Mouse (Mus musculus) thymus, postnatal 4 days (tissue): Measurements from ENCODE around the gene Tent4a.

Experiments
- DNase-seq: peaks from one replicate; pipeline ENCODE4 v3.0.0; 2021

Gene Tent4a

DNA sequence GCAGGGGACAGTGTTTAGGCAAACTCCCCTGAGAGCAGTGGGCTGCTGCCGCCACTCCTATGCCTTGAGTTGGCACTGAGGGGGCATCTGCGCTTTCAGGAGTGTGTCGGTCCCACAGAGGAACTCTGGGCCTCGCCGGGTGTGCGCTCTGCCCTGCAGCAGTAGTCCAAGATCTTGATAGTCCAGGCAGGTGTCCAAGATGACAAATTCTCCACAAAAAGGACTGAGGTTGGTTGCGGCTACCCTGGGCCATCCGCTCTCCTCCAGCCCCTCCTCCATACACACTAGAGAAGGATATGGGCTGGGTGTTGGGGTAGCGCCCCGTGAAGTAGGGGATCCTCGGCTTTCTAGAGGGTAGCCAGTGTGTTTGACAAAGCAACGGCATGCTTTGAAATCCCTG, 9.2 kb upstream of the Tent4a start:
- DNase-seq = no peak

DNA sequence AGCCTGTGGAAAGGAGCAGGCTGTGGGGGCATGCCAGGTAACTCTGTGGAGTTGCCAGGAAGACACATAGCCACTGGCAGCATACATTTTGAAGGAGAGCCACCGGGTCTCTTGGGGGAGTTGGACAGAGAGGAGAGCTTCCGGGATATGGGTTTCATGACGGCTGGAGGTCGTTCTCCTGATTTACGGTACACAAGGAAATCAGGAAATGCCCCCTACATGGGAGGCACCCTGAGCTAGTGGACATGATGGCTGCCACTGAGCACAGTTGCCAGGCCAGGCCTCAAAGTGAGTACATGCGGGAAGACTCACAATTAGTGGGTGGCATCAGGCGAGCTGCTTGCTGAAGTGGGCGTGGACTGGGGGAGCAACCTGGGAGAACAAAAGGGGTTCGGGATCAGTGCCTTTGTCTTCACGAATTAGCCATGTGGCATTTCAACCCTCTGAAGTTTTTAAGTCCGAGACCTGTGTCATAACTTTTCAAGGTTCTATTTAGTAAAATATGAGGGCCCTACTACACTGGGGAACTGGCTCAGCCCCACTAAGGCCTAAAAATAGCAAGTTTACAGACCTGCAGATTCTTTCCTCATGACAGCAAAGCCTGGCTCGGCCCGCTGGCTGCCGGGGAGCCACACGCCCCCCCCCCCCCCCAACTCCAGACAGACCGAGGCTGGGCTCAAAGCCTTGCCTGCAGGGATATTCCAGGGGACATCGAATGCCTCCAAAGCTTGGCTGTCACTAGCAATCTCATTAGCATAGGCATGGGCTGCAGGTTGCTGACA, 8.3 kb upstream of the Tent4a start:
- no peak for DNase-seq

GRCm38 (mm10) chr13:69541776-69542175, 7.4 kb upstream of the Tent4a start:
- no peak for DNase-seq

GRCm38 (mm10) chr13:69541209-69541608, 6.8 kb upstream of the Tent4a start:
- DNase-seq = no peak

DNA sequence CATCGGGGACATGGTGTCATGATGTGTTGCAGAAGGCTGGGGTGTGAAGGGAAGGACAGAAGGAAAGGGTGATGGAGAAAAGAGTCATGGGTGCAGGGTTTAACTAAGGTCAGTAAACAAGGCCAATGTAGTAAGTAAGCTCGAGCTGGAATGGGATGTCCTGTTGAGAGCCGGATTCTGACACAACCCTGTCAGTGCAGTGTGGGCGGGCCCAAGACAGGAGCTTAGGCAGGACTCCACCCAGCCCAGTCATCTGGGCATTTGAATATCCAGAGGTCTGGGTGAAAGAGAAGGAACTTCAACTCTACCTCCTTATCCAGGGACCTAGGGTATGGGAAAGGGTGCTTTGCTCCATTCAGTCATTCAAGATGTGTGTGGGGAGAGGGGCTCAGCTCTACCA, 3.9 kb upstream of the Tent4a start:
- no peak for DNase-seq

GRCm38 (mm10) chr13:69537366-69537765, 2.9 kb upstream of the Tent4a start:
- DNase-seq = no peak

GRCm38 (mm10) chr13:69536021-69536420, 1.6 kb upstream of the Tent4a start:
- no peak for DNase-seq

DNA sequence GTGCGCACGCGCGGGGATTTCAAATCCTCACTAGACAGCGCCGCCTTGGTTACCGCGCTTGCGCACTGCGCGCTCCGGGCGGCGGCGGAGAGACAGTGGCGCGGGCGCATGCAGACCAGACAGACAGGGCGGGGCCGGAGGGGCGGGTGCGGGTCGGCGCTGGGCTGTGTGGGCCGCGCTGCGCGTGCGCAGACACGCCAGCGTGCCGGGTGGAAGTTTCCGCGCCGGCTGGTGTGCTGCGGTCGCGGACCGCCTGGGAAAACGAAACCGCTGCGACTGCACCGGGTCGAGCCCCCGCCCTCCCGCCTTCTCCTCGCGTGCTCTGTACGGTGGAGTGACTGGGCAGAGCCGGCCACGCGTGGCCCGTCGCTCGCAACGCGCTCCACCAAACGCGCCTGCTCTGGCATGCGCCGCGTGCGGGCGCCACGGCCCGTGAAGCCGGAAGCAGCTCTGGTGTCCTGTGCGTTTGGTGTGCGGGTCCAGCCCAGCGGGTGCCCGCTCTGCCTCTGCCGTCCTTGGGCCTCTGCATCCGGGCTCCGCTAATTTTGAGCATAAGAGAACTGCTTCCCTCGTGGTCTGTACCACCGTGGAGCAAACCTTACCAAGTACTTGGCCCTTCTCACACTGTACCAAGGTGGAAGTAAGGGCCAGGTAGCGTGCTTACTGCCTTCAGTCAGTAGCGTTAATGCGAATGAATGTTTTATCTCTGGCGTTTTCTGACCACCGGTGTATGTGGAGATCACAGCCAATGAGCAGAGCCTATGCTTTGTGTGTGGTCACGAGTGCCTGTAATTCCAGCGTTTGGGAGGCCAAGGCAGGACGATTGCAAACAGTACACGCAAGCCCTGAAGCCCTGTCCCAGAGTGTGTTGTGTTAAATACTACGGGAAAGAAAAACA, 486 bp upstream of the Tent4a start:
- DNase-seq = peak; percentile 99

DNA sequence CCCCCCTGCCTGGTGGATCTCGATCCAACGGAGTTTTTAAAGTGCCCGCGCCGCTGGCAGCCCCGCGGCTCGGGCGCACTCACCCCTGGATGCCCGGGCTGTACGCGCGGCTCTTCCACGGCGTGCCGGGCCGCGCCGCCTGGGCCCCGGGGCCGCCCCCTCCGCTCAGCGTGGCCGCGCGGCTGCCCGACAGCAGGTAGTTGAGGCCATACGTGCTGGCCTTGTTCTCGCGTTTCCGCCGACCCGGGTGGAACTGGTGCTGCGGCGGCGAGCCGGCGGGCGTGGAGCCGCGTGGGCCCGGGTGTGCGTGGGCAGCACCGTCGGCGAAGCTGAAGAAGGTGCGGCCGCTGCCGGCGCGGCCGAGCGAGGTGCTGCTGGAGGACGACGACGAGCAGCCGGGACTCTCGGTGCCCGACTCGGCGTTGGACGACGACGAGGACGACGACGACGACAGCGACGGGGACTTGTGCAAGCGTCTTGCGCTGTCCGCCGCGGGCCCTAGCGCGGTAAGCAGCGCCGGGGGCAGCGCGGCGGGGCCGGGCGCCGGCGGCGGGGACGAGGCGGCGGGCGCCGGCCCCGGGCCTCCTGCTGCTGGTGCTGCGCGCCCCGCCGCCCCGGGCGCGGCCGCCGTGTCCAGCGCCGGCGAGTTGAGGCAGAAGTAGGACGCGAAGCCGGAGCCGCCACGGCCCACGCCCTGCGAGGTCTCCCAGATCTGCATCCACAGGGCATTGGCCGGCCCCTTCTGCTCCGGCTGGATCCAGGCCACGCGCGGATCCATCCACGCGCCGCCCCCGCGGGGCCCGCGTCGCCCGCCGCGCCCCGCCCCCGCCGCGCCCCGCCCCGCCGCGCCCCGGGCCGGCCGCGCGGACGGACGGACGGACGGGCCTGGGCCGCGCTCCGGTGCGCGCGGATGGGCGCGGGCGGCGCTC, 748 bp downstream of the Tent4a start, which contains the start of gene Nsun2:
Gene Nsun2, plus strand, starts transcription at position 342 of the 929 bp plus-strand sequence.
- peak; percentile 66 for DNase-seq

- DNase-seq = no peak
Measured at GRCm38 (mm10) chr13:69532893-69533404, 1.5 kb downstream of the Tent4a start.

DNA sequence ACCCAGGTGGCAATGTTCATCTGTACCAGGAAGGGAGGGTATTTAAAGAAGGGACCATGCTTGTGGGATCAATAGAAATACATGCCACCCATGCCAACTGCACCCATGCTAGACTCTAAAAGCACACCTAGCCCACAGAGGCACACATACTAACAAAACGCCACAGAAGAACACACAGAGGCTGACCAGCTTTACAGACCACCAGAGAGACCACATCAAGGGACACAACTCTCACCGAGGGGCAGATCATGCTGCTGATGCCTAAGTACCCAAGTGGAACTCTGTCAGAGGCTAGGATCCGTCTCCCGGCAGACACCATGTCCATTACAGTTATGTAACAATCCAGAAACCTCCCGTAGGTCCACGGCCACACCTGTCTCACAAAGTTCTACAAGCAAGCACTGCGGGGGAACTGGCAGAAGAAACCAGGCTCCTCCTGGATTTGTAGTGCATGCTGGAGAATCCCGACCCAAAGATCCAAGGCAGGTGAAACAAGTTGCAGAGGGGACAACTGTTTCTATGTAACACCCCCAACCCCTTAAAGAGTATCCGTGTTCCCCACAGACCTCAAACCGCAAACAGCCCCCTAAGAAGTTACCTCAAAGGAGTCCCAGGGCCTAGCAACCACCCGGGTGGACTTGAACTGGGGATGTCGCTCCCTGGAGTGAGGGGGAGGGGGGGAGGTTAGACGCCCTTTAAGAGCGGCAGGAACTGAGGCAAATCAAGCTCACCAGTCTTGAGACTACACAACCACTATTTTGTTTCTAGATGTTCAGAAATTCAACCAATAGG, 2.1 kb downstream of the Tent4a start:
- peak; percentile 40 for DNase-seq

GRCm38 (mm10) chr13:69531431-69531830, 3.0 kb downstream of the Tent4a start:
- DNase-seq = no peak

GRCm38 (mm10) chr13:69530951-69531350, 3.5 kb downstream of the Tent4a start:
- DNase-seq = no peak

- DNase-seq = no peak
Measured at GRCm38 (mm10) chr13:69530156-69530555, 4.3 kb downstream of the Tent4a start.

DNA sequence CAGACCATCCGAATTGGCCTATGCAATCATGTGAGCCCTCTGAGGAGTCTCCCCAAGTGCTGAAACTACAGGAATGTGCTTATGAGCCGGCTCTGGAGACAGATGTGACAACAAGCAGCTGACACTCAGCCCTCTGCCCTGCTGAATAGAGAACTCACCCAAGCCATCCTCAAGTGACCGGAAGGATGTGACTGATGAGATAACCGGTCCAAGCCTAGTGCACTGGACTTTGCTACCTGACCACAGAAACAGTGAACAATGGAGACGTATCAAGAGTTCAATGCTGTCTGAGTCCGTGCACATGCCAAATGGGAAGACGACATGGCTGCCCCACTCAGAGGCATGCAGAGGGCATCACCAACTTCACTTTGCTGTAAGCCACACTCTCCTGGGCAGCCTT, 5.9 kb downstream of the Tent4a start:
- DNase-seq = no peak

GRCm38 (mm10) chr13:69525867-69526266, 8.6 kb downstream of the Tent4a start:
- no peak for DNase-seq

DNA sequence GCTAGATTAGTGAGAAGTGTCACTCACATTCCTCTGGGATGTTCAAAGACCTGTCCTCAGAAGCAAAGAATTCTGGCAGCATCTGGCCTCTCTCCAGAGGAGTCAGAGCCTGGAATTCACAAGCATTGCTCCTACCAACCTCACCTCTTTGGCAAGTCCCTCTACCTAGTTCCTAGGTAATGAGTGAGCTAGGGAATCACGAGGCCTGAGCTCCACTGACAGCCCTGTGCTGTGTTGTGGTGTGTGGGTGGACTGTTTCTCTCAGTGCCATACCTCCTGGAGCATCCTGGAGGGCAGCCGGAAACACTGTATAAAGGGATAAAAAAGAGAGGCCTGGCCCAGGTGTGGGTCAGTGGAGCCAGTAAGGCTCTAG, 10.3 kb downstream of the Tent4a start:
- no peak for DNase-seq

DNA sequence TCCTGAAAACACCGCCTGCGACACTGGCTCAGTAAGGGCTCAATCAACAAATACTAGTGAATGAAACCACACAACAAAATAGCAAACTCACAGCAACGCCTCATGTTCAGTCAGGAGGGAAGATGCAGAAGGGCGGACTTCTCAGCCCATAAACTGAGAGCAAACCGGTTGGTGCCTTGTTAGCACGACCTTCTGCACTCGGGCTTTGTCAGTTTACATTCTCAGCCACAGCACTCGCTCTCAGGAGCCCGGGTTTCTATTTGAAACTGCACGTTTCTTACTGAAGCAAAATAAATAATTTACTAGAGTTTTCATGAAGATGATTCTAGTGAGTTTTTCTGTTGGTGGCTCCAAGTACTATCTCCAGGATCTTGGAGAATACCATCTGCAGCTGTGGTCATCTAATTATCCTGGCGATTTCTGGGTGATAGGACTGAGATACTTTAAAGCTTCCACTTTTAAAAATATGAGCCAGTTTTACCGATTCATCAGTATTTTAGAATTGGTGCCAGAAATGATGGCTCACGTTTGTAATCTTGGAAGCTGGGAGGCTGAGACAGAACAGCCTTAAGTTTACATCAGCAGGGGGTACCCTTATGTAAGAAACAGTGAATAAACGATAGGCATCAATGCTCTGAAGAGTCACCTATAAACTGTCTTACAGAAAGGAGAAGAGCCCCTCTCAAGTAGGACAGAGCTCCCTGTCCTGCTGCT, 10.8 kb downstream of the Tent4a start:
- DNase-seq = no peak

- DNase-seq = no peak
Measured at GRCm38 (mm10) chr13:69522161-69522791, 12.1 kb downstream of the Tent4a start.

DNA sequence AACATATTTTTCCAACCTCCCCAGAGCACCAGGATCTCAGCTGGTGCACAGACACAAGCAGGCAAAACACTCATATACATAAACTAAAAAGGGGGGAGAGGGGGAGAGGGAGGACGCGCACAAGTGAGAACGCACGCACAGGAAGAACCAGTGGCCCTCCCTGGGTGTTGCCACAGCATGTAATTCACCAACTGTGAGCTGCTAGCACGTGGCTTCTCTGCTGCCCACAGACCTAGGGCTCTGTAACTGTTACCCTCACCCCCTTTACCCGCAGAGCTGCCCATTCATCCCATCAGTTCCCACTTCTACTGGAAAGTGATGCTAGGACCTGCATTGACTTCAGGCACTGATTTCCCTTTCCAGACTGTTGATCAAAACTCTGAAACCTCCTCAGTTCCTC, 15.3 kb downstream of the Tent4a start:
- no peak for DNase-seq

DNA sequence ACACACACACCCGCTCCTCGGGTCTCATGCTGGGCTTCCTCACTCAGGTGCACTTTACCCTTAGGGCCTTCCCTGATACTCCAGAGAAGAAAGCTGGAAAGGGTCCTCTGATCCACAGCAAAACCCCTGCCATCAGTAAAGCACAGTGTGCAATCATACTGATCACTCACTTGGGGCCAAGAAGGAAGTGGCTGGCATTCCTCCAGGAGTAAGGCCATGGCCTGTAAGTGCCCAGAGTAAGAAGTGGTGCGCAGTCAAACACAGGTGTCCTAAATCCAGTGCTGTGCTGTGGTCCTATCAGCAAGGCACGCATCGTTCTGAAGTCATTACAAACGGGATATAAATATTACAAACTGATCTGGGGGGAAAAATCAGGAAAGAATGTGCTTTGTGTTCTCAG, 17.0 kb downstream of the Tent4a start:
- DNase-seq = no peak
